Mouse (Mus musculus): ENCODE results near the gene Vac14. TPM values are rescaled to one million over a fixed set of nuclear protein-coding genes. Genes with fewer than 3 reads are reported as not detected.

Vac14 gene
- polyA plus RNA-seq, 1 experiment, result 31.6 TPM

DNA sequence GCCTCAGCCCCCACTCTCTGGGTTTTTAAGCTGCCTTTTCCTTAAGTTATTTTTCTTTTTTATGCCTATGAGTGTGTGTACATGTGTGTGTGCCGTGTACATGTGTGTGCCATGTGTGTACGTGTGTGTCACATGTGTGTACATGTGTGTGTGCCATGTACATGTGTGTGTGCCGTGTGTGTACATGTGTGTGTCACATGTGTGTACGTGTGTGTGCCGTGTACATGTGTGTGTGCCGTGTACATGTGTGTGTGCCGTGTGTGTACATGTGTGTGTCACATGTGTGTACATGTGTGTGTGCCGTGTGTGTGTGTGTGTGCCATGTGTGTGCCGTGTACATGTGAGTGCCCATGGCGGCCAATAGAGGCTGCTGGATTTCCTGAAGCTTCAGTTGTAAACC lies 126.8 kb downstream of the Vac14 start:
- Histone ChIP-seq H3K4me1 (ENCODE audit: control insufficient read depth, insufficient read depth, low read length) (no peaks in the 10 kb centered on the region), H3K4me3 (ENCODE audit: low read depth, low read length) (no peak overlapping the region)
- TF ChIP-seq CTCF (IDR thresholded peaks at IDR 0.05; ENCODE audit: low read depth, low read length) (no peak), EP300 (IDR thresholded peaks at IDR 0.05; ENCODE audit: insufficient read depth, low read depth, low read length) (no peak), POLR2A (IDR thresholded peaks at IDR 0.05; ENCODE audit: insufficient read depth, low read length) (no peak)

DNA sequence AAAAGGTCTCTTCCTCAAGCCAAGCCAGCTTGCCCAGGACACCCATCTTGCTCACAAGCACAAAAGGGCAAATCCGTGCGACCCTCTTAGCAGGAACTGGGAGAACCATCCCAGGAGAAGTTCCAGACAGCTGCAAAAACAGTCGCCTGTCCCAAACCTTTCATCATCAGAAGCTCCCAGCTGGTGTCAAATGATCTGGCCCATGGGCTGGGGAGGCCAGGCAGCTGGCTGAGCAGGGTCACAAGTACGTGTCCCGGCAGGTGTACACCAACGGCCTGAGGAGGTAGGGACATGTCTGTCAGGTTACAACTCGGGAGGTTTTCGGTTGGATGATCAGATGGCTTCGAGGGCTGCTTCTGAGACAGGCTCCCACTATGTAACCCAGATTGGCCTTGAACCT lies 128.3 kb downstream of the Vac14 start:
- Histone ChIP-seq H3K36me3 (ENCODE audit: control insufficient read depth, insufficient read depth, low read length, poor library complexity, severe bottlenecking) (no peaks in the 10 kb centered on the region), H3K9ac (ENCODE audit: low read depth, poor library complexity, severe bottlenecking) (no peak overlapping the region), H3K4me3 (ENCODE audit: low read depth, low read length) (no peak overlapping the region), H3K27ac (ENCODE audit: insufficient read depth, low read length) (no peak overlapping the region), H3K9me3 (replicated peaks; ENCODE audit: control insufficient read depth, insufficient read depth, low read length, poor library complexity, severe bottlenecking) (no peaks in the 10 kb centered on the region), H3K4me1 (ENCODE audit: control insufficient read depth, insufficient read depth, low read length) (no peaks in the 10 kb centered on the region), H3K27me3 (ENCODE audit: control insufficient read depth, insufficient read depth, low read length, poor library complexity, severe bottlenecking) (no peaks in the 10 kb centered on the region)
- TF ChIP-seq POLR2A (IDR thresholded peaks at IDR 0.05; ENCODE audit: insufficient read depth, low read length) (no peak), CTCF (IDR thresholded peaks at IDR 0.05; ENCODE audit: low read depth, low read length) (no peak), EP300 (IDR thresholded peaks at IDR 0.05; ENCODE audit: insufficient read depth, low read depth, low read length) (no peak)

More for the DNA sequence above, 126.8 kb downstream of the Vac14 start:
- Histone ChIP-seq H3K36me3 (ENCODE audit: control insufficient read depth, insufficient read depth, low read length, poor library complexity, severe bottlenecking) (no peaks in the 10 kb centered on the region), H3K27ac (ENCODE audit: insufficient read depth, low read length) (no peak overlapping the region), H3K27me3 (ENCODE audit: control insufficient read depth, insufficient read depth, low read length, poor library complexity, severe bottlenecking) (no peaks in the 10 kb centered on the region), H3K9ac (ENCODE audit: low read depth, poor library complexity, severe bottlenecking) (no peak overlapping the region), H3K9me3 (replicated peaks; ENCODE audit: control insufficient read depth, insufficient read depth, low read length, poor library complexity, severe bottlenecking) (no peaks in the 10 kb centered on the region)

DNA sequence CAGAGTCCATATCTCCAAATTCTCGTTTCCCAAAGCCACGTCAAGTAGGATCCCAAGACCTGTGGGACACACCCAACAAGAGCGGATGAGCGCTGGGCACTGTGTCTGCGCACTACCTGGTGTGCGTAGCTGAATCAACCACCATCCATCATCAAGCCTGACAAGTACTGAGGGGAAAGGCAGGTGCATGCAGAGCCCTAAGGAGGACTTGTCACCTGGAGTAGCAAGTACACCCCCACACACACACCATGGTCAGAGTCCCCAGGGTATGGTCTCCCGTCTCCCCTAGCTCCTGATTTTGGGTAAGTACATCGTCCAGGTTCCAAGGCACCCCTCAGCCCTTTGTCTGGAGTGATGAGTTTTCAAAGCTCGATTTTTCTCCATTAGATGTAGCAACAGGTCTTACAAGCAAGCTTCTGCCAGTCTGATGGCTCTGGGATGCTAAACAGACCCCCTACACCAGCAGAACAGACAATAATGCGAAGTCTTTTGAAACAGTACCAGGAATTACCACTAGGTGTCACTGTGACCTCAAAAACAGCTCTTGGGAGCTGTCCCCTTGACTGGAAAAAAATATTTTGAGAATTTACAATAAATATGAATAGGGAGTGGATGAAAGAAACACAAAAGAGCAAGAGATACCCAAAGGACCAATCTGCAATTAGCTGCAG lies 131.2 kb downstream of the Vac14 start:
- H3K36me3 ChIP-seq (ENCODE audit: control insufficient read depth, insufficient read depth, low read length, poor library complexity, severe bottlenecking), result no peaks in the 10 kb centered on the region
- H3K27me3 ChIP-seq (ENCODE audit: control insufficient read depth, insufficient read depth, low read length, poor library complexity, severe bottlenecking), result no peaks in the 10 kb centered on the region
- H3K4me3 ChIP-seq (ENCODE audit: low read depth, low read length), result no peak overlapping the region
- no peaks in the 10 kb centered on the region for H3K9me3 ChIP-seq (replicated peaks; ENCODE audit: control insufficient read depth, insufficient read depth, low read length, poor library complexity, severe bottlenecking)
- no peak overlapping the region for H3K27ac ChIP-seq (ENCODE audit: insufficient read depth, low read length)
- TF ChIP-seq POLR2A (IDR thresholded peaks at IDR 0.05; ENCODE audit: insufficient read depth, low read length) (no peak), CTCF (IDR thresholded peaks at IDR 0.05; ENCODE audit: low read depth, low read length) (no peak), EP300 (IDR thresholded peaks at IDR 0.05; ENCODE audit: insufficient read depth, low read depth, low read length) (no peak)
- H3K9ac ChIP-seq (ENCODE audit: low read depth, poor library complexity, severe bottlenecking), result no peak overlapping the region
- no peaks in the 10 kb centered on the region for H3K4me1 ChIP-seq (ENCODE audit: control insufficient read depth, insufficient read depth, low read length)

DNA sequence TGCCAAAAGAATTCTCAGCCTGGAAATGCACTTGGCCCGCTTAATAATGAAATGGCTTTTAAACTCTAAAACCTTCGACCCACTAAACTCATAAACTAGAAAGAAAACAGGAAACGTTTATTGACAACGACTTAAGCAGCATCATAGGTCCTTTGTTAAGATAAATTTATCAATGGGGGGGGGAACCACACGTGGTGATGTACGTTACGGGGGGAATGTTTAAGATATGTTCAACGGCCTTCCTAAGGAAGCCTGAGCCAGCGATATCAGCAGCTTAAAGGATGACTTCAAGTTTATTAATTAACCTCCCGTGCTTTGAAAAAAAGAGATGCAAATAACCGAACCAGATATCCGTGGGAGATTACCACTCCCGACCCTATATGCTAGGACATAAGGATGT lies 131.9 kb downstream of the Vac14 start:
- Histone ChIP-seq H3K9ac (ENCODE audit: low read depth, poor library complexity, severe bottlenecking) (no peak overlapping the region), H3K4me1 (ENCODE audit: control insufficient read depth, insufficient read depth, low read length) (peaks cover 3% of the 10 kb centered on the region), H3K27ac (ENCODE audit: insufficient read depth, low read length) (no peak overlapping the region), H3K4me3 (ENCODE audit: low read depth, low read length) (no peak overlapping the region), H3K9me3 (replicated peaks; ENCODE audit: control insufficient read depth, insufficient read depth, low read length, poor library complexity, severe bottlenecking) (no peaks in the 10 kb centered on the region), H3K27me3 (ENCODE audit: control insufficient read depth, insufficient read depth, low read length, poor library complexity, severe bottlenecking) (no peaks in the 10 kb centered on the region), H3K36me3 (ENCODE audit: control insufficient read depth, insufficient read depth, low read length, poor library complexity, severe bottlenecking) (no peaks in the 10 kb centered on the region)
- TF ChIP-seq EP300 (IDR thresholded peaks at IDR 0.05; ENCODE audit: insufficient read depth, low read depth, low read length) (no peak), CTCF (IDR thresholded peaks at IDR 0.05; ENCODE audit: low read depth, low read length) (no peak), POLR2A (IDR thresholded peaks at IDR 0.05; ENCODE audit: insufficient read depth, low read length) (no peak)

DNA sequence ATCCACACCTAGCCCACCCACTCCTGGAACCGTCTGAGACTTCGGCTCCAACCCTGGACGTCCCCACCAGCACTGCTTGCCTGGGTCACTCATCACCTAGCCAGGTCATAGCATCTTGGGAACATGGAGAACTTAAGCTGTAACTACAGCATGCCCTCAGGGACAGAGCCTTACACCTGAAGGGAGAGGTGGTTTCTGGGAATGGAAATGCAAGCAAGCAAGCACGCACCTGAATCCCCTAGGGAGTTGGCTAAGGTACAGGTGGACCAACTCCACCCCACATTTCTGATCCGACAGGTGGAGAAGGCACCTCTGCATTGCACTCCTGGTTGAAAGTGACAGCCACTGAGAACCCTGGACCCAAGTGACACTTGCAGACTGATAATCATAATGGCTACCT lies 133.1 kb downstream of the Vac14 start:
- H3K4me1 ChIP-seq (ENCODE audit: control insufficient read depth, insufficient read depth, low read length), result peaks cover 5% of the 10 kb centered on the region

DNA sequence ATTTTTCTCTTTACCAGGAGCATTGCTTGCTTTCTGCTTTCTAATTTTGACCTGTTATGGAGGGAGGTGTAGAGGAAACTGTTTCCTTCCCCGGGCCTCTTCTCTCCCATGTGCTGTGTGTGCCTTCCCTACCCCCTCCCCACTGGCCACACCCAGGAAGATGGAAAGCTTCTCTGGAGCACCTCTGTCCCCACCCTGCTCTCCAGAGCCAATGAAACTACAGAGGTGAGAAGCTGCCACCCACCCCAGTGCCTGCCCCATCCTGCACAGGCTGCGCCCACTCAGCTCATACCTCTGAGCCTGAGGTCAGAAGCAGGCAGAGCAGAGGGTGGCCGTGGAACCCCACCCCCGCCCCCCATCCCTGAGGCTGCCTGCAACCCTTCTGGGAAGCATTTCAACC lies 136.3 kb downstream of the Vac14 start:
- Histone ChIP-seq H3K27ac (ENCODE audit: insufficient read depth, low read length) (no peak overlapping the region), H3K36me3 (ENCODE audit: control insufficient read depth, insufficient read depth, low read length, poor library complexity, severe bottlenecking) (no peaks in the 10 kb centered on the region), H3K9me3 (replicated peaks; ENCODE audit: control insufficient read depth, insufficient read depth, low read length, poor library complexity, severe bottlenecking) (no peaks in the 10 kb centered on the region), H3K4me3 (ENCODE audit: low read depth, low read length) (no peak overlapping the region), H3K27me3 (ENCODE audit: control insufficient read depth, insufficient read depth, low read length, poor library complexity, severe bottlenecking) (no peaks in the 10 kb centered on the region), H3K4me1 (ENCODE audit: control insufficient read depth, insufficient read depth, low read length) (peaks cover 8% of the 10 kb centered on the region), H3K9ac (ENCODE audit: low read depth, poor library complexity, severe bottlenecking) (no peak overlapping the region)
- TF ChIP-seq POLR2A (IDR thresholded peaks at IDR 0.05; ENCODE audit: insufficient read depth, low read length) (no peak), CTCF (IDR thresholded peaks at IDR 0.05; ENCODE audit: low read depth, low read length) (no peak), EP300 (IDR thresholded peaks at IDR 0.05; ENCODE audit: insufficient read depth, low read depth, low read length) (no peak)

More for the DNA sequence above, 133.1 kb downstream of the Vac14 start:
- H3K4me3 ChIP-seq (ENCODE audit: low read depth, low read length), result no peak overlapping the region
- no peak overlapping the region for H3K27ac ChIP-seq (ENCODE audit: insufficient read depth, low read length)
- no peaks in the 10 kb centered on the region for H3K9me3 ChIP-seq (replicated peaks; ENCODE audit: control insufficient read depth, insufficient read depth, low read length, poor library complexity, severe bottlenecking)
- H3K36me3 ChIP-seq (ENCODE audit: control insufficient read depth, insufficient read depth, low read length, poor library complexity, severe bottlenecking), result no peaks in the 10 kb centered on the region
- H3K9ac ChIP-seq (ENCODE audit: low read depth, poor library complexity, severe bottlenecking), result no peak overlapping the region
- TF ChIP-seq POLR2A (IDR thresholded peaks at IDR 0.05; ENCODE audit: insufficient read depth, low read length) (no peak), CTCF (IDR thresholded peaks at IDR 0.05; ENCODE audit: low read depth, low read length) (no peak), EP300 (IDR thresholded peaks at IDR 0.05; ENCODE audit: insufficient read depth, low read depth, low read length) (no peak)
- H3K27me3 ChIP-seq (ENCODE audit: control insufficient read depth, insufficient read depth, low read length, poor library complexity, severe bottlenecking), result no peaks in the 10 kb centered on the region

Data from ES-Bruce4 (cell line).